Mouse (Mus musculus) small intestine, adult 2 months (tissue): Measurements from ENCODE around the gene Cd320.

Experiments
- CTCF ChIP-seq: fragments of 200-500 bp; IDR thresholded peaks from 2 replicates; pipeline ENCODE4 v1.5.1; 2012; ENCODE audit warnings: low read depth, mild to moderate bottlenecking, control low read depth, inconsistent platforms, low read length, moderate library complexity, mixed read lengths; ENCODE audit not compliant: insufficient replicate concordance, insufficient read length; ENCODE audit errors: extremely low read depth
- POLR2A ChIP-seq: fragments of 200-500 bp; IDR thresholded peaks from 2 replicates; pipeline ENCODE4 v1.6.1; 2012; ENCODE audit warnings: low read depth, mild to moderate bottlenecking, control low read depth, inconsistent platforms, low read length, moderate library complexity

DNA sequence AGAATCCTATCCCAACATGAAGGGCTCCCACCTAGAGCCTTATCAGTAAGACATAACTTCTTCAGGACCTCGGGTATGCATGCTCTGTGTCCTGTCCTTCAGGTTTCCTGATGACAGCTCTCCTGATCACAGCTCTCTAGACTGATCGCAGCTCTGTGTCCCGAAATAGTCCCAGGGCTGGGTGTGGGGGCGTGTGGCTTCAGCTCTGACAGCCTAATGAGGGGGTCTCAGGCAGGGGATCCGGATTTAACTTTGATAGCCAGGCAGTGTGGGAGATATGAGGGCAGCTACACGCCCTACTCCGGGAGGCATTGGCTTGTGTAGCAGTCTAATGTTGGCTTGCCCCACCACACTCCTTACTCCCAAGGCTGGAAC lies 31.8 kb upstream of the Cd320 start:
- no peak for TF ChIP-seq POLR2A
- no peak for TF ChIP-seq CTCF
